Mouse (Mus musculus) cerebellum, postnatal 4 days (tissue): Measurements from ENCODE around the gene Cd83.

Experiments used
- DNase-seq, 2 experiments: peaks; one replicate each; pipeline ENCODE4 v3.0.0; 2022; ENCODE audit warnings: low spot score in 2 of 2, mixed read lengths in 1 of 2

Cd83 gene

DNA sequence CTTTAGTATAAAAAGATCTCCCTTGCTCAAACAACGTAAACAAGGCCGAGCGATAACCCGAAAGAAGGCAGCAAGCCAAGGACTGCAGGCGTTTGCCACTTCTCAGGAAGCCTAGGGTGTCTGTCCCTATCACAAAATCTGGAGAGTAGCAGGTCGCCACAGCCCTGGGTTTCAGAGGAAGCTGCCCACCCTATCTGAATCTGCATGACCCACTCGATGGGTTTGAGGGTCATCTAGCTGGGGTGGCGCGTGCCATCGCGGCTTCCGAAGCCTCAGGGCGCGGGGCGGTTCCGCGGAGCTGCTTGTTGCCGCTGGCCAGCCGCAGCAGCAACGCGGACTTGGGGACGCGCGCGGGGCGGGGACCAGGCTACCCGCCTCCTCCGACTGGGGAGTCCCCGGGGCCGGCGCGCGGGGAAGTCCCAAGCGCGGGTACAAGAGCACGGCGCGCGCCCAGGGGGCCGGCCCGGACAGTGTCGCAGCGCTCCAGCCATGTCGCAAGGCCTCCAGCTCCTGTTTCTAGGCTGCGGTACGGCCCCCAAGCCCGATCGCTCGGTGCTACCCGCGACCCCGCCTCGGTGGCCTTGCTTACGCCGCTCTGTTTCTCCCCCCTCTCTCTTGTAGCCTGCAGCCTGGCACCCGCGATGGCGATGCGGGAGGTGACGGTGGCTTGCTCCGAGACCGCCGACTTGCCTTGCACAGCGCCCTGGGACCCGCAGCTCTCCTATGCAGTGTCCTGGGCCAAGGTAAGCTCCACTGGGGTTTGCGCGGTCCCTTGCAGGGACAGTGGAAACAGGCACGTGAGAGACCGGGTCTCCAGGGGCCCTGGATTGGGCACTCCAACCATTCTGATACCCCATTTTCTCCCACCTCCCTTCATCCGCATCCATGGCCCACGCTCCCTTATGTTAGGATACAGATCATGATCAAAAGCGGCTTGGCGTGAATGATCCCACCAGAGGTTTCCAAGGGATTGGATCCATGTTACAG, at the start of gene Cd83:
Cd83 (plus strand) TSS at position 51 of the 987 bp plus-strand sequence.
- DNase-seq: peak in 1 of 2 experiments; percentile 50

DNA sequence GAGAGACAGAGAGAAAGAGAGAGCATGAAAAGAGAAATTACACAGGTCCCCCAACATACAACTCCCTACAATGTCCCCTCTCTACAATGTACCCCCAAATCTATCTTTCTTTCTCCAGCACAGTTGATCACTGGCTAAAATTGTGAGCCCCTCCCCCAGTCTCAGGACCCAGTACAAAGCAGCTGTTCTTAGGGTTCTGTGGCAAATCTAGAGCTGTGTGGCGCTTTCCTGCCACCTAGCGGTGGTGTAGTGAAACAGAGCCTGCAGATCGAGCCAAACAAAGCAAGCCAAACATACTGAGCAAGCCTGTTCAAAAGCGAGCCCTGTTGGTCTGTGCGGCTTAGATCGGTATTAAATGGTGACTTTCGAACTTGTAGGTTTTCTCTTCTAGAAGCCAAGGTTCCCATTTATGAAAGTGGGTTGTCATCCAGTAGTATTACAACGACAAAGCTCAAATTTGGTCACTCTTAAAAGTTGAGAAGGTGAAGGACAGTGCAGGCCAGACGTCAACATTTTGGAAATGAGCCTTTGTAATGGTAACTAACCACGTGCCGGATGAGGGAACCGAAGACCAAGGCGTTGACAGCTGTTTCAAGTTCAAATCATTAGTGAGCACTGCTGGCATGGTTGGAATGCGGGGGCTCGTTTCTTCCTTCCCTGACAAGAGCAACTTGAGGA, 44.8 kb upstream of the Cd83 start:
- peak; percentile 77 to 86 for DNase-seq

DNA sequence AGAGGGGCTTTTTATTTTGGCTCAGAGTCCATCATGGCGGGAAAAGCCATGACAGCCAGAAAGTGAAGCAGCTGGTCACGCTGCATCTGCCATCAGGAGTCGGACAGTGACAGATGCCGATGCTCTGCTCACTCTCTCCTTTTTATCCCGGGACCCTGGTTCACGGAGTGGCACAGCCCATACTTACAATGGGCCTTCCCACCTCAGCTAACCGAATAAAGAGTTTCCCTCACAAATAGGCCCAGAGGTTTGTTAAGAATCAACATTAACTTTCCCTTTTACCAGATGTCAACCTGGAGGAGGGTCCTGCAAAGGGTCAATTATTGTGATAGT, 44.3 kb upstream of the Cd83 start:
- no peak for DNase-seq

DNA sequence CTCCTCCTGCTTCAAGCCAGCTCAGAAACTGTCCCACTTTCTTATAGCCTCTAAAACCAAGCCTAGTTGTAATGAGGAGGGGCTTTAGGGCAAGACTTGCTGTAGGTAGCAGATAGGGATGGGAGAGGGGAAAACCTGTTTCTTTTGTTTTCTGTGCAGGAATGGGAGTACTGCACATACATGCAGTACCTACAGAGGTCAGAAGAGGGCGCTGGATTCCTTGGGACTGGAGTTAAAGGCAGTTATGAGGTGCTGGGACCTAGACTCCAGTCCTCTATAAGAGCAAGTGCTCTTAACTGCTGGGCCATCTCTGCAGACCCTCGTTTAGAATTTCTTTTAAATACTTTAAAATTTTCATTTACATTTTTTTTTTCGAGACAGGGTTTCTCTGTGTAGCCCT, 41.9 kb upstream of the Cd83 start:
- DNase-seq: no peak

DNA sequence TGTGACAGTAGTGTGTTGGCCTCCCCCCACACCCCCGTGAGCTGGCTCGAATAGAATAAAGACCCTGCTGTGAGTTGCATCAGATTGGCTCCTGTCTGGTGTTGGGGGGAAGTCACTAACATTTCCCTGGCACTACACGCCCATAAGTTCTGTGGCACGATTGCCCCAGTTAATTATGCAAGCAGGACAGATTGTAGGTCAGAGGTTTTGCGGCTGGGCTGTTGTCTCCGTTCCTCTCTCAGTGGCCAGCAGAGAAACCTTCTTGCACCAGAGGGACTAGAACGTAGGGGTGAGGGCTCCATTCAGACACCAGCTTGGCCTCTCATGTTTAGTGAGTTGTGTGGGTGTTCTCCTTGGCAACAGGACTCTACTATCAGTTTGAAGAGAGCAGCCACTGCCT, 40.3 kb upstream of the Cd83 start:
- DNase-seq: no peak

DNA sequence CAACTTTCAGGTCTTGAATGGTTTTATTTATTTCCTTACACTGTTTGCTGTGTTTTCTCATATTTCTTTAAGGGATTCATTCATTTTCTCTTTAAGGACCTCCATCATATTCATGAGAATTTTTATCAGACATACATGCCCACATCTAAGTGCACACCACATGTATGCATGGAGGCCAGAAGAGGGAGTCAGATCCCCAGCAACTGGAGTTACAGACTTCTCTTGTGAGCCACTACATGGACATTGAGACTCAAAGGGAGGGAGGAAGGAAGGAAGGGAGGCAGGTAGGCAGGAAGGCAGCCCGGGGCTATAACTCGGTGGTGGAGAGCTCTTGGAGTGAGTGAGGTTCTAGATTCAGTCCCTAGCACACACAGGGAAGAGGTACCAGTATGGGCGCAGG, 34.3 kb upstream of the Cd83 start:
- DNase-seq: no peak

DNA sequence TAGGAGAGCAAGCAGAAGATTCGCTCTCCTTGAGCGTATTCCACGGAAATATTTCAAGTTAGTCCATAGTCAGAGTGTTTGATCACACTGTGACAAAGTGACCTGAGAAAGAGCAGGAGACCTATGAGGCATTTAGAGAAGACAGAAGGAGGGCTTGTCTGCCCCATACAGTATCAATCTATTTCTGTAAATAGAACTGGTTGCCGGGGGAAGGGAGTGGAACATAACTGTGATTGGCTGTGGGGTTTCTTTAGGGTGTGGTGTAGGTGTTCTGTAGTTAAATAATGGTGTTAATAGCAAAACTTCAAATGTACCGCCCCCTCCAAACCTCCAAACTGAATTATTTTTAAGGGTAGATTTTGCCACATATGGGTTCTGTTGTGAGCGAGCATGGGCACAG, 33.6 kb upstream of the Cd83 start:
- no peak for DNase-seq

DNA sequence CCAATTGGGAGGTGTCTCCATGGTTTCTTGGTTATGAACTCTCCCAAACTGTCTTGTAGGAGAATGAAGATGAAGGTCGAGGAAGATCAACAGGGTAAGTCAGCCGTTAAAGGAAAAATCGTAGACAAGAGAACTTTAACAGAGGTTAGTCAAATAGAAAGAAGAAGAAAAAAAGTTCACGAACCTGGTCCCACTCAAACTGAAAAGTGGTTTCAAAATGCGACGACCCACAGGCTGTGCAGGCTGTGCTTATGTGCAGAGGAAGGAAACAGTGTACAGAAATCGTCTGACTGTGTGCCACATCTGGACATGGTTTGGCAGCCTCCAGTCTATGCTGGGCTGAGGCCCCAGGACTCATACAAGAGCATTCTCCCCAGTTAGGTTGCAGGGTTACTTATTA, 32.2 kb upstream of the Cd83 start:
- DNase-seq: no peak

DNA sequence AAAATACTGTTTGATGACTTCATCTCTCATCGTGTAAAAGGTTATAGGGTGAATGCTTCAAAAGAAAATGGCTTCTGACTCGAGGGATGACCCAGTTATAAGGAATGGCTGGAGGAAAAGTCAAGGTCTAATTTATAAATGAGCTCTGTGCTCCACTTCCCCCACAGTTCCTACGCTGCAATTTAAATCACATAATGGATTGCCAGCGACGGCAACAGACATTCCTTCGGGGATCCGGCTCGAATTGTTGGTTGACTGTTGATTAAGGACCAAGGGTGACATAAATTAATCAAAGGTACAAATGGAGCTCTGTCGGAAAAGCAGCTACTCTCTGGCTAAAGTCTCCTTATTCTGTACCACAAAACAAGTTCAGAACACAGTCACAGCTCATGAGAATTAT, 30.9 kb upstream of the Cd83 start:
- no peak for DNase-seq

DNA sequence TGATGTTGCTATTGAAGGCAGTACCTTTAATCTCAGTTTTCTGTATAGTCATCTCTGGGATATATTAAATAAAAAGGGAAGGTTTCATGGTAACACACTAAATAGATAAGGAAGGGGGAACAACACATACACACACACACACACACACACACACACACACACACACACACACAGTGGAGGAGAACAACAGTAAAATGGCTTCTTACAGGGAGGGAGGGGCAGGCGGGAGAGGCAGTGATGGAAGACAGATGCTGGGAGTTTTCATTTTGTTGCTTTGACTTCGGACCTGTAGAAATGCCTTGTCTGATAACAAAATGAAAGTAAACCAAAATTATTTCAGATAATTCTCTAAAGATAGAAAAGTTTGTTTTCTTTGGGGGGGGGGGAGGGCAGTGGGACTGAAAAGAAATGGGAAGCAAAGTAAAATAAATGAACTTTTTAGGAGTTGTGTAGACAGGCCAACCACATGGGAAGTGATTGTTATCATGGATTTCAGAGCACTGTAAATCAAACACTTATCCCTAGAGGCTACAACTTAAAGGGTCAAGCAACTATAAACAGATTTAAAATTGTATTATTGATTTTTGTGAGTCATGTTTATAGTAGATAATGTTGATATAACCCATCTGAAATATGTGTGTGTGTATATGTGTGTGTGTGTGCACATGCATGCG, 30.0 kb upstream of the Cd83 start:
- DNase-seq: no peak

DNA sequence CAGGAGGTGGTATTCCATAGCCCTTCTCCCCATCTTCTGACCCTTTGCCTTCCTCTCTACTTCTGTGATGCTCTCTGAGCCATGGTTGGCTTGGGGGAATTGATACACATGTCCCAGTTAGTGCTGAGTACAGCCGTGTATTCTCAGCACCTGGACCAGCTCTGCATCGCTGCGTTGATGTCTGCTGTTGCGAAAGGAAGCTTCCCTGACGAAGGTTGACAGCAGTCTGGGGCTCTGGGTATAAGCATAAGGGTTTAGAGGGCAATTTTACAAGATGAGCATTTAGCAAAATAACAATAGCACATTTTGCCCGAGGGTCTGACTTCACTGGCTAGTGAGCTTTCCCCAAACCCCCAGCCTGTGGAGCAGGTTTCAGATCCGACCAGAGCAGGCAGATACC, 29.0 kb upstream of the Cd83 start:
- DNase-seq: no peak

DNA sequence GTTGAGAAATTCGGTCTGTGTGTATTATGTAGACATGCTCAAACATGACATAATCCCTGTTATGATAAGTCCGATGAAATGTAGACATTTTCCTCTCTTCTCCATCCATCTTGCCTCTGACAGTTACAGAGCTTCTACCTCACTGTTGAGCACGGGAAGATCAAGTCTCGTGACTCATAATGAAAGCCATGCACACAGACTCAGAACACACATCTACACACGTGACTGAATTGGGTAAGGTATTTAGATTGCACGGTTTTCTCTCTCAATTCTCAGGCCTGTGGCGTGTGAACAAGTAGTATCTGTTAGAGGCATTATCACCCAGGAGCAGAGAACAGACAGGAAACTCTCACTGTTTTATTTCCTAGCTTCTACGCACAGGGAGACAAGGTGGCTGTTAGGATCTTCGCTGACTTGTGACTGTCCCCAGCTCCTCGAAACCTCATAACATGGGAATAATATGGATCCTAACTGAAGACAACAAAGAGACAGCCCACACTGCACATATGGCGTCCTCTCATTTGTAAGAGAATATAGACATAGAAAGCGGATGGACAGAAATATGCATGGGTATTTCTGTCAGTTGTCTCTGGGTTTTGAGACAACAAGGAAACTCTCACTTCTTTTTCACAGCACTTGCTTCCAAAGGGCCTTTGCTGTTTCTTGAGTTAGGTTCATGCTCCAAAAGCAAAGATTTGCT, 23.3 kb upstream of the Cd83 start:
- DNase-seq: no peak

DNA sequence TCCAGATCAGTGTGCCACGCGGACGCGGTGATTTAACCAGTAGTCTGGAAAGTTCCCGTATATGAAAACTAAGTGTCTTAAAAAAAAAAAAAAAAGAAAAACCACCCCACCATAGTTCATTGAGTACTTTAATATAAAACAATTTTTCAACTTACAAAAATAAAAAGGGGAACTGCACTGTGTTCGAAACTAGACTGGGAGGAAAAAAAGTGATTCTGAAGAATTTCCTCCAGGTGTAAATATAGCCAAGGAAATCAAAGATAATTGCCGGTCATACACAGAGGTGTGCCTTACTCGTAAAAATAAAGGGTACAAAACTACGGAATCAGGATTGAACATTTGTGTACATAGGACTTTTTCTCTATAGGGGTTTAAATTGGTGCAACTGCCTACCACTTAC, 21.7 kb upstream of the Cd83 start:
- DNase-seq: no peak

DNA sequence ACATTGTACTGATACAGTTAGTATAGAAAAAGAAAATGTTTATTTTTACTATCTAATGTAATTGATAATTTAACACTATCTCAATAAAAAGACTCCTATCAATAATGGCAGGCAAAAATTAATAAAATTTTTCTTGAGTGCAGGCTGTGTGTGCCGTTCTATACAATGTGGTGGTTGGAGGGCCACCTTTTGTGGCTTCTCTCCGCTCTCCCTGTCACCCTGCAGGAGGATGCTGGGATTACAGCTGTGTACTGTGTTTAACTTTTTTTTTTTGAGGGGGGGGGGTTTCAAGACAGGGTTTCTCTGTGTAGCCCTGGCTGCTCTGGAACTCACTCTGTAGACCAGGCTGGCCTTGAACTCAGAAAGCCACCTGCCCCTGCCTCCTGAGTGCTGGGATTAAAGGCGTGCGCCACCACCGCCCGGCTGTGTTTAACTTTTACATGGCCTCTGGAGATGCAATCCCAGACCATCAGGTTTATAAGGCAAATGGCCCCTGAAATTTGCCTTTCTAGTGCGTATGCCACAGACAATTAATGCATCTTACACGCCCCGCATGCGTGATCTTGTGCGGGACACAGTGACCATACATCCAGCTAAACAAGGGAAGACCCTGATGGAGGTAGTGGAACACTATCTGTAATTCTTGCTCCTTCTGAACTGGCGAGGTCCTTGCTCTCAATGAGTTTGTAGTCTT, 21.1 kb upstream of the Cd83 start:
- DNase-seq: no peak

DNA sequence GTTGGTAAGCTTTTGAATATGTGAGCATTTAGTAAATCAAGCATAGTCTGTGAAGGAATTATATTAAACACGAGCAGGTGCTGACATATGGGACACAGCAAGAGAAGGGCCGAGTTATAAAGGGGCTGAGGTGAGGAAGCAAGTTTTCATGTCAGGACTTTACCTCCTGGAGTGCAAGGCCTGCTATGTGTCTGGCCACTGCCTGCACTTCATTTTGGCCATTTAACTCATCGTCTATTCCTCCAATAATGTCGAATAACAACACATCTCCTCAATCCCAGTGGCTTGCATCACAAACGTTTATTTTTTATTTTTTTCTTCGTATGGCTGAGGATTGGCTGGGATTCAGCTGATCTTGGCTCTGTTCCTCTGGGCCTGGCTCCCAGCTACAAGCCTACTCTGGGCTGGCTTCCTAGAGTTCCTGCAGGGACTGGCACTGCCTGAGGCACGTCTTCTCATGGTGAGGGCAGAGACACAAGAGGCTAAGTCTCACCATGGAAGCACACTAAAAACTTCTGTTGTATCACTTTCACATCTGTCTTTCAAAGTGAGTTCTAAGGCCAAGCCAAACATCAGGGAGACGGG, 20.5 kb upstream of the Cd83 start:
- DNase-seq: peak in 1 of 2 experiments; percentile 69

DNA sequence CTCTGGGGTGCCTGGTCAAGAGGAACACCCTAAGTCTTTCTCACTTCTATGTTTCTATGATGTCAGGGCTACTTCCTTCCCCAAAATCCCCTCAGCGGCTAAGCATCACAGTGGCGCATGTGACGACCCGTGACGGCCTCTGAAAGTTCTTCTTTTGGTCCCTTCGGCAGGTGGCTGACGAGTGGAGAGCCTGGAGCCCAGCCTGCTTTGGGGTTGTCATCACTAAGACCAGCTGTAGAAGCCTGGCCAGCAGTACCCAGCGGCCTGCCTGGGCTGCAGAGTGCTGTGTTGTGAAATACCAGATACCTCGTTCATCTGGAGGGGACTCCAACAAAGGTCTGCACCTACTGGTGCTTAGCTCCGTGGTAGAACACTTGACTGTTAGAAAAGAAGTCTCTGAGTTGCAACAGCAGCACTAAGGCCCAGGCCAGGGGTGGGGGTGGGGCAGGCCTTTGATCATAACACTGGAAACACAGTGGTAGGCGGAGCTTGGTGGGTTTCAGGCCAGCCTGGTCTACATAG, 19.2 kb upstream of the Cd83 start:
- no peak for DNase-seq

DNA sequence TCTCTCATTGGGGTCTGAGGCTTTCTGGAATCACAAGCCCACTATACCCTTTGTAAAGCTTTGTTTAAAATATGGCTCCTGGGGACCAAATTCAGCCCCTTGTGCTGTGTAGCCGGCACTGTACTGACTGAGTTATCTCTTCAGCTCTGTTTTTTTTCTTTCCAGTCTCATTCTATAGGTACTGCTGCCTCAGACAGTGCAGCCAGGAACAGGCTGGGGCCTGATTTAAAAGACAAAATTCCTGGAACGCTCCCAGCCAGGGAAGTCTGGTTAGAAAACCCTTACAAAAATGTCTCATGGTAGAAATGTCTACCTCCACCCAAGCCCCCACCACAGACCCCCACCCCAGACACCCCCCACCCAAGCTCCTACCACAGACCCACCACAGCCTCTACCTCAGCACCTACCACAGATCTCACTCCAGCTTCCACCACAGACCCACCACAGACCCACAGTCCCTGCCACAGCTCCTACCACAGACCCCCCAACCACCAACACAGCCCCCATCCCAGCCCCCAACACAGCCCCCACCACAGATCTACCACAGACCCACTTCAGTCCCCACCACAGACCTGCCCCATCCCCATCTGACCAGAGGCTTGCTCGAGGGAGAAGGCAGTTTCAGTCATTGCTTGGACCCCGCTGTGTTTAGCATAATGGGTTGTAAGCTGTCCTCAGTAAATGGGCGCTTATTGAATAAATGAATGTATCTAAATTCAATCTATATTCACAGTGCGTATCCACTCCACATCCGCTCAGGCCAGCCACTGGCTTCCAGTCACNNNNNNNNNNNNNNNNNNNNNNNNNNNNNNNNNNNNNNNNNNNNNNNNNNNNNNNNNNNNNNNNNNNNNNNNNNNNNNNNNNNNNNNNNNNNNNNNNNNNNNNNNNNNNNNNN, 17.5 kb upstream of the Cd83 start:
- no peak for DNase-seq

DNA sequence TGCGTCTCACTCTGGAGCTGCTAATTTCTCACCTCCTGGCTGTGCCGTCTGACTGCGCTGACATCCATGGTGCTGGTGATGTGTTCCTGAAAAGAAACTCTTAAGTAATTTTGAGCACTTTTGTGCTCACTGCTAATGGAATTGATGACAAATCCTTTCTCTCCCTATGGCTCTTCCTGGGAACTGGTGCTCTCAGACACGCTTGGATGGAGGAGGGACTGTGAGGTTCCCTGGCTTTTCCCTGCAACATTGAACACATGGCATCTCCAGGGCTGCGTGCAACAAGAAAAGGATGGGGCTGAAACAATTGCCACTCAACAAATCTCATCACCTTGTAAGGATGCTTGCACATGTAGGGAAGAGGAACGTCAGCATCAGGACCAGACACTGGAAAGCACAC, 11.6 kb upstream of the Cd83 start:
- no peak for DNase-seq

DNA sequence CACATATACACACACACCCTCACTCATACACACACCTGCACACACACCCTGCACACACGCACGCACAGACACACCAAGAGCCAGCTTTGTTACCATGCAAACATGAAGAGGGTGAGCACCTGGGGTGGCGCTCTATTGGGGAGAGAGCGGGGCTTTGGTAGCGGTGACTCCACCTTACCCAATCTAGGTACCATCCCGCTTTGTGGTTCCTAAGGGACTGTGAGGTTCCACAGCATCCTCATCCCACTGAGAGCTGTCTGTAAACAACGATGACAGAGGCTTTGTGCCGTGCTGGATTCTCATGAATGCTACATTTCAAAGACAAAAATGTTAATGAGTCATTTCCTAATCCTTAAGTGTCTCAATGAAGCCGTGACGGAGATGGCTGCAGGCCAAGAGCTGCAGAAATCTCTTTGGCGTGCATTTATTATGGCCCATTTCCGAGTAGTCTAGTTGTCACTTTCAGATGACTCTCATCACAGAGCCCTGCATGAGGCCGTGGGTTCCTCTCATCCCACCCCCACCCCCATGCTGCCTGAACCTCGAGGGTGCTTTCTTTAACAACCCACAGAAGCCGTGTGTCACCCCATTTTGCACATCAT, 10.5 kb upstream of the Cd83 start:
- DNase-seq: peak in 1 of 2 experiments; percentile 46
